Mouse (Mus musculus) kidney, adult 18-20 months (tissue): ENCODE measurements around the gene Nfkbib.

ENCODE experiments used
- DNase-seq: peaks from one replicate; pipeline ENCODE4 v3.0.0; 2021

The Nfkbib gene

GRCm38 (mm10) chr7:28796562-28796975 is 29.3 kb upstream of the Nfkbib start:
- peak; percentile 88 for DNase-seq

DNA sequence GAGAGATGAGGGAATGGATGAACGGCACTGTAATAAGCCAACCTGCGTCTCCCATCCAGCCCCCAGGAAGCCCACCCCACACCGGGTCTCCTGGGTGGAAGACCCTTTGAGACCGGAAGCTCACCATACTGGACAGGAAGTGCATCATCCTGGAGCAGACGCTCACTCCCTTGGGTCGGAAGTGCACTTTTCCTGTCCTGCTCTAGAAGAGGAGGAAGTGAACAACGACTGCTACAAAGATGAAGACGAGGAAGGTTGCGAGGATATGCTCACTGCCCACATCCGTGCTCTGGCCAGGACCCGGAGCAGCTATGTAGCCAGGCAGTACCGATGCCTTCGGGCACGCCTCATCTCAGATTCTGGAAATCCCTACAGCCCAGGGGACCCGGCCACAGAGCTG is 28.5 kb upstream of the Nfkbib start:
- DNase-seq: no peak

- DNase-seq: no peak
These were observed 27.2 kb upstream of the Nfkbib start for GRCm38 (mm10) chr7:28794496-28794895.

DNA sequence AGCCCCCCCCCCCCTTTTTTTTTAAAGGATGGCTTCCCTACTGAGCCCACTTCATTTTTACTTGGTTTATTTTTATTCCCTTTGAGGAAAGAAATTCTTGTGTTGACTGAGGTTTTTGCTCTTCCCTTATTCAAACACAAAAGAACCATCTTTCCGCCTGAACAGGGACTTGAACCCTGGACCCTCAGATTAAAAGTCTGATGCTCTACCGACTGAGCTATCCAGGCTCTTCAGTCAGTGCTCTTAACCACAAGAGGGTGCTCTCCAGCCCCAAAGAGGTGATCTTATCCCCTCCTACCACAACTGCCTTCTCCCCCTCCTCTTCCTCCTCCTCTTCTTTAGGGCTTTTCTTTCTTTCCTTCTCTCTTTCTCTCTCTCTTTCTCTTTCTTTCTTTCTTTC is 26.5 kb upstream of the Nfkbib start:
- DNase-seq: no peak

GRCm38 (mm10) chr7:28792391-28793185 is 25.3 kb upstream of the Nfkbib start:
- no peak for DNase-seq

DNA sequence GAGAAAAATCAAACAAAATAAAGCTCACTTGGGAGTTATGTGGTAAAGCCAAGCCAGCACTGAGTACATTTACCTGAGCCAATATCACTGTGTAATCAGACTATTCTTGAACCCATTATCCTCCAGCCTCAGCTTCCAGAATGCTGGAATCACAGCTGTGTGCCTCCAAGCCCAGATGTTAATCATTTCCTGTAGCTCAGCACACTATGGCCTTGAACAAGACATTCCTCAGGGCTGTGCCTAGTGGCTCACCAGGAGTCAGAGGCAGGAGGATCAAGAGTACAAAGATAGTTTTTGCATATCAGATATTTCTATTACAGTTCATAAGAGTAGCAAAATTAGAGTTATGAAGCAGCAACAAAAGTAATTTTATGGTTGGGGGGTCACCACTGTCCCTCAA is 24.4 kb upstream of the Nfkbib start:
- no peak for DNase-seq

- DNase-seq: no peak
These were observed 22.9 kb upstream of the Nfkbib start for GRCm38 (mm10) chr7:28790066-28790806.

GRCm38 (mm10) chr7:28789235-28789634 is 21.9 kb upstream of the Nfkbib start:
- no peak for DNase-seq

DNA sequence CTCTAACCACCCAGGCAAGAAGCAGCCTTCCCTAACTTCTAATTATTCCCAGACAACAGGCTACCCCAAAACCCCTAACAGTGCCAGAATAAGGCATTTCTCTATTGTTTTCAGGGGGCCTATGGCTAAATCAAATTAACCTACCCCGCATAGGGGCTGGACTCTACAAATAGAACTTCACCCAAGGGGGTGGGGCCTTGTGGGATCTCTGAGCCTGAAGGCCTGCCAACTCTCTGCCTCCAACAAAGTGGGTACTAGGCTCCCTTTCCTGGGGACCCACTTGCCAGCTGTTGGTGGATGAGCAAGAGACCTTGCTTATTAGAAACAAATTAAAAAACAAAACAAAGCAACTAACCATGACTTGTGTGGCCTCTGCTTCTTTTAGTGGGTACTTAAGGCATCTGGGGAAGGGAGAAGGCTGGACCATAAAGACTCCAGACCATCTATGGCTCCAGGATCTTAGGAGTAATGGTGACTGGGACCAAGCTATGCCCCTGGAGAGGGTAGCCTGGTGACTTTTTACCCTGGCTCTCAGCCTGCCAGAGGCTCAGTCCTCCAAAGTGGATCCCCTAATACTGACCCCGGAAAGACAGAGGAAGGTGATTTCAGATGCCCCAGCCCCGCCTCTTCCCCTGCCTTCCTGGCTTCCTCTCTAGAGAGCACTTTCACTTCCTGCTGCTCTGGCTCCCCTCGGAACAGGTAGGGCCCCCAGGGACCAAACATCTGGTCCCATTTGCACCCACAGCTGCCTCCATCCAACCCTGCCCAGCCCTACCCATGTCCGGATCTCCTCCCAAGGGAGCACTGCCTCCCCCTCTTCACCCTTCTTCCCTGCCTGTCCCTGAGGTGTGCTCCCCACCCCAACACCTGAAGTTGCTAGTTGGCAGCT is 21.2 kb upstream of the Nfkbib start, which contains the start of gene Rinl:
Gene Rinl (plus strand): TSS at position 663 of the 889 bp plus-strand sequence.
- DNase-seq: no peak

GRCm38 (mm10) chr7:28787884-28788283 is 20.6 kb upstream of the Nfkbib start:
- no peak for DNase-seq

GRCm38 (mm10) chr7:28785161-28785560 is 17.8 kb upstream of the Nfkbib start:
- DNase-seq: no peak

- no peak for DNase-seq
These were observed 13.9 kb upstream of the Nfkbib start for GRCm38 (mm10) chr7:28781261-28781663.

GRCm38 (mm10) chr7:28780857-28781256 is 13.5 kb upstream of the Nfkbib start:
- no peak for DNase-seq

DNA sequence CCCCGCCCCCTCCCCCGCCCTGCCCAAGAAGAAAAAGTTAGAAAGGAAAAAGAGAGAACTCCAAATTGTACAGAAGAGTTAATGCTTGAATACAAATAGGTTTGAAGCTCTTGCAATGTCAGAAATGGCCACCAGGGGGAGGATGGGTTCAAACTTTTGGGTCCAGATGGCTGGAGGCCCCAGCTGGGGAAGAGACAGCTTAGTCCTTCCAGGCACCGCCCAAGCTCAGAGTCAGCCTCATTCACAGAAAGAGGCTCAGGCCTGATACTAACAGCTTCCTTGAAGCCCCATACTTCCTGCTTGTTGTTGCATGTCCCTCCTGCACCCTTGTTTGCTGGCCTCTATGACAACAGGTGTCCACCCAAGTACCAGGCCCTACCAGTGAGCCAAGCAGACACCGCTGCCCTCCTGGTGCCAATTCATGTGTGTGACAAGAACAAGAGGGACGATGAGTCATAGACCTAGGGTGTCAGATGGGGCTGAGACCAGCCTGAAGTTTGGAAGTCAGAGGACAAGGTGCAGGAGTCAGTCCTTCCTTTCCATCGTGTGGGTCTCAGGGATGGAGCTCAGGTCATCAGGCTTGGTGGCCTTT is 12.9 kb upstream of the Nfkbib start:
- peak; percentile 87 for DNase-seq

DNA sequence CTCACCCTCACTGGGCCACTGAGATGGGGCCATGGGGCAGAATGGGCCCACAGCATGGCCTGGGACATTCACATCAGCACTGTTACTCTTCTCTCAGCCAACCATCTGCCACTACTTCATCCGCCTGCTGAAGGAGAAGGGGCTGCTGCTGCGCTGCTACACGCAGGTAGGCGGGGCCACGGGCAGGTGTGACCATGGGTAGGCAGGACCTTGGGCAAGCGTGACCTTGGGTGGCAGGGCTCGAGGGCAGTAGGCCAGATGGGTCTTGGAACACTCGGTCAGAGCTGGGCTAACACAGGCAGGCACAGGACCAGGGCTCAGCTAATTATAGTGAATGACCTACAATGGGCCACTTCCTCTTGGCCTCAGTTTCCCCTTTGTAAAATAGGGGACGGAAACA is 11.5 kb upstream of the Nfkbib start:
- no peak for DNase-seq

GRCm38 (mm10) chr7:28775129-28775528 is 7.8 kb upstream of the Nfkbib start:
- DNase-seq: no peak

DNA sequence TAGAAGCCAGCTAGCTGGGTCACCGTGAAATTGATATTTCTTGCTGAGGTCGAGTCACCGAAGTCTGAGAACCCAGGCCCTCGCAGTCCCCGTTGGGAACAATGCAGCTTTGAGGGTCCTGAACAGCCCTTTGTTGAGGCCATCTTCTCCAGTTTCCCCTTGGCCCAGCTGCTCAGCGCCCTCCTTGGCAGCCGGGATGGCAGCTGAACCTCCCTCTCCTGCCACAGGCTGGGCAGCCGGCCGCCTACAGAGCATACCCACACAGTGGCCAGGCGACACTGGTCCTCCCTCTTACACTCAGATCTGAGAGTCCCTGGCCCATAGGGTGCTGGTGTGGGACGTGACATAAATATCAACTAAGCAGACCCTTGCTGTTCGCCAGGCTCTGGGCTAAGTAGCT is 6.9 kb upstream of the Nfkbib start:
- DNase-seq: no peak

DNA sequence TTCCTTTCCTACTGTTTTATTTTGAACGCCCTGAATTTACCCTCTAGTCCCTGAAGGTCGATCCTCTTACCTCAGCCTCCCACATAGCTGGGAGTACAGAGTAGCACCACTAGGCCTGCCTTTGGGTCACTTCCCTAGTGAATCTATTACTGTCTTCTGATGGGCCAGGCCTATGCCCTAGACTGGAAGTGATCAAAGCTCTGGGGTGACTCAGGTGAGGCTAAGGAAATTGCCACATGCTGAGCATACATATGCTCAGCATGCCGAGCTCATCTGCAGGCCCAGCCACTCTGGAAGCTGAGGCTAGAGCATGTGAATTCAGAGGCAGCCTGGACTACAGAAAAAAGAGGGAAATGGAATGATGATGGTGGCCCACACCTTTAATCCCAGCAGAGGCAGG is 5.9 kb upstream of the Nfkbib start:
- DNase-seq: no peak

GRCm38 (mm10) chr7:28771867-28772266 is 4.6 kb upstream of the Nfkbib start:
- no peak for DNase-seq

- DNase-seq: no peak
These were observed 3.0 kb upstream of the Nfkbib start for GRCm38 (mm10) chr7:28770309-28770708.

DNA sequence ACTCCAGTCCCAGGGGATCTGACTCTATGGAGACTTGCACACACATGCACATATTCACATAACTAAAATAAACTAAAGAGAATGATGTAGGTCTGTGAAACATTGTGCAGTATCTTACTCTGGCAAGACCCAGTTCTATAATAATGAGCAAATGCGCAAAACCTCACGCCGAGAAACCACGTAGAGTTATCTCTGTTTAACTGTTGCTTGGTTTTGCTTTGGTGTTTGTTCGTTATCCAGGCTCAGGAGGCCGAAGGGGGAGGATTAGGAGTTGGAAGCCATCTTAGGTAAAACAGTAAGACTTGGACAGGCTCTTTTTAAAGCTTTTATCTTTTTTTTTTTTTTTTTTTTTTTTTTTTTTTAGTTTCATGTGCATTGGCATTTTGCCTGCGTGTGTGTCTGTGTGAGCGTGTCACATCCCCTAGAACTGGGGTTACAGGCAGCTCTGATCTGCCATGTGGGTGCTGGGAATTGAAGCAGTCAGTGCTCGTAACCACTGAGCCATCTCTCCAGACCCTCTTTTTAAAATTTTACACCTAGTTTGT is 2.2 kb upstream of the Nfkbib start:
- no peak for DNase-seq

GRCm38 (mm10) chr7:28766910-28767309 is 402 bp downstream of the Nfkbib start:
- no peak for DNase-seq
